Mouse (Mus musculus) stomach, embryonic 16.5 days (tissue): ENCODE measurements around the gene Batf3. TPM values are rescaled to one million over a fixed set of nuclear protein-coding genes. Genes with fewer than 3 reads are reported as not detected.

Experiments
- ATAC-seq: fragments of 200-750 bp; cut with Nextera tagmentation; 2 replicates; pipeline ENCODE4 v1.8.0; 2017; ENCODE audit warnings: moderate number of reproducible peaks, moderate TSS enrichment; ENCODE audit not compliant: insufficient read depth, low FRiP score
- H3K27ac ChIP-seq: fragments of 300-500 bp; sonication (generic); 2 replicates; pipeline ENCODE4 v1.5.1; 2014; ENCODE audit warnings: low read length
- H3K27me3 ChIP-seq: fragments of 300-500 bp; sonication (generic); 2 replicates; pipeline ENCODE4 v1.6.1; 2014; ENCODE audit warnings: low read length, control low read depth, mixed read lengths; ENCODE audit not compliant: control insufficient read depth, insufficient read depth
- H3K36me3 ChIP-seq: fragments of 300-500 bp; sonication (generic); 2 replicates; pipeline ENCODE4 v1.6.1; 2014; ENCODE audit warnings: low read length; ENCODE audit not compliant: control insufficient read depth, insufficient read depth
- H3K4me1 ChIP-seq: fragments of 300-500 bp; sonication (generic); 2 replicates; pipeline ENCODE4 v1.6.1; 2014; ENCODE audit warnings: low read length, control low read depth, mixed read lengths; ENCODE audit not compliant: control insufficient read depth, insufficient read depth
- H3K4me2 ChIP-seq: fragments of 300-500 bp; sonication (generic); 2 replicates; pipeline ENCODE4 v1.6.1; 2014; ENCODE audit warnings: low read depth, low read length, mixed read lengths
- H3K4me3 ChIP-seq: fragments of 300-500 bp; sonication (generic); replicated peaks from 2 replicates; pipeline ENCODE4 v1.5.1; 2014; ENCODE audit warnings: mild to moderate bottlenecking, low read length
- H3K9ac ChIP-seq: fragments of 300-500 bp; sonication (generic); 2 replicates; pipeline ENCODE4 v1.6.1; 2014; ENCODE audit warnings: low read length
- H3K9me3 ChIP-seq: fragments of 300-500 bp; sonication (generic); replicated peaks from 2 replicates; pipeline ENCODE4 v1.6.1; 2016; ENCODE audit warnings: low read length, control low read depth; ENCODE audit not compliant: control insufficient read depth
- WGBS: fragments of 180-500 bp; shearing (Covaris S2); extraction: QIAGEN DNeasy Blood & Tissue Kit; methylation state at CpG from one replicate; pipeline ENCODE4 v1.1.7; 2014; 5-methylcytosine and 5-hydroxymethylcytosine counted together
- polyA plus RNA-seq: library from polyadenylated mRNA; unstranded; fragments of >200 nt; fragmentation: Nextera tagmentation; extraction: Ambion mirVana; gene quantifications from 2 replicates; pipeline ENCODE4 v1.2.1, GENCODE M21; 2015

The Batf3 gene
- polyA plus RNA-seq, 1 experiment from 2014 or later = 8.4 TPM

- H3K27ac ChIP-seq = no peak overlapping the region
Measured at GRCm38 (mm10) chr1:191114868-191115267, 17.2 kb downstream of the Batf3 start.

DNA sequence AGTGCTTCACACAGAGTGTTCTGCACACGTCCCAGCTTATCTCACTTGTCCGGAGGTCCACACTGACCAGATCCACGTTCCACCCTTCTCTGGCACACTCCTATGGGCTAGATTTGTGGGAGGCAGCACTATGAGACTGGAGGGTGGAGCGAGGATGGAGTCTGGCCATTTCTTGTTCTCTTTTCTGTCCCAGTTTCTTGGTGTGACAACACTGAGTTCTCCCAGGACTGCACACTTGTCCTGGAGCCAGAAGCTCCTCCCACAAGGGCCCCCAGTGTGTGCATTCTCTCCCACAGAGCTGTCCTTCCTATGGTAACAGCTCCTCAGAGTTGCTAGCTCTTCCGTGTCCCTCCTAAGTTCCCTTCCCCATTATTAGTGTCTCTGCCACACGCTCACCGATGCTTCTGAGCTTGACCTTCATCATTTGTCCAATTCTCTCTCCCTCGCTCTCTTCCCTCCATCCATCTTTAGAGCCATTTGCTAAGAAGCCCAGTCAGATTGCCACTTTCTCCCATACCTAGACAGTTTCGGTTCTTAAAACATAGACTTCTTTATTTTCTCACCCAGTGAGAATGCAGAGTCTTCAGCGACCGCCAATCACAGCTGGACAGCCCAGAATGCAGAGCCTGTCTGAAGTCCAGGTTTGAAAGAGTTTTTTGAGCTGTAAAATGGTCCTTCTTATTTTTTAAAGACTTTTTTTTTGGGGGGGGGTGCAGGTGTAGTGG, 18.0 kb downstream of the Batf3 start:
- Histone ChIP-seq H3K4me3 (no peak overlapping the region), H3K9me3 (no peaks in the 10 kb centered on the region), H3K27ac (no peak overlapping the region), H3K36me3 (no peaks in the 10 kb centered on the region), H3K27me3 (no peaks in the 10 kb centered on the region), H3K4me2 (no peak overlapping the region), H3K4me1 (no peaks in the 10 kb centered on the region), H3K9ac (no peak overlapping the region)
- WGBS = 78% methylated on average over 11 of the region's 11 CpGs
- peak; percentile 33; the same call in 1 of the 2 replicates for ATAC-seq

More at GRCm38 (mm10) chr1:191114868-191115267, 17.2 kb downstream of the Batf3 start:
- H3K4me1 ChIP-seq = no peaks in the 10 kb centered on the region
- no peak overlapping the region for H3K4me3 ChIP-seq
- no peaks in the 10 kb centered on the region for H3K36me3 ChIP-seq
- no peak overlapping the region for H3K4me2 ChIP-seq
- no peak overlapping the region for H3K9ac ChIP-seq
- 68% methylated on average over 7 of the region's 7 CpGs for WGBS
- no peaks in the 10 kb centered on the region for H3K9me3 ChIP-seq
- no peaks in the 10 kb centered on the region for H3K27me3 ChIP-seq
- ATAC-seq = no peak

GRCm38 (mm10) chr1:191122744-191123143, 25.1 kb downstream of the Batf3 start:
- H3K4me3 ChIP-seq = no peak overlapping the region
- no peaks in the 10 kb centered on the region for H3K36me3 ChIP-seq
- ATAC-seq = no peak
- H3K9me3 ChIP-seq = no peaks in the 10 kb centered on the region
- H3K27me3 ChIP-seq = no peaks in the 10 kb centered on the region
- no peaks in the 10 kb centered on the region for H3K4me1 ChIP-seq
- no peak overlapping the region for H3K4me2 ChIP-seq
- H3K9ac ChIP-seq = no peak overlapping the region
- H3K27ac ChIP-seq = no peak overlapping the region
- 62% methylated on average over 3 of the region's 3 CpGs for WGBS

GRCm38 (mm10) chr1:191123696-191124095, 26.0 kb downstream of the Batf3 start:
- Histone ChIP-seq H3K9me3 (no peaks in the 10 kb centered on the region), H3K36me3 (no peaks in the 10 kb centered on the region), H3K27ac (no peak overlapping the region), H3K4me3 (no peak overlapping the region), H3K9ac (no peak overlapping the region), H3K27me3 (no peaks in the 10 kb centered on the region), H3K4me1 (no peaks in the 10 kb centered on the region), H3K4me2 (no peak overlapping the region)
- 80% methylated on average over 2 of the region's 2 CpGs for WGBS
- ATAC-seq = no peak

- Histone ChIP-seq H3K36me3 (no peaks in the 10 kb centered on the region), H3K9ac (no peak overlapping the region), H3K27ac (no peak overlapping the region), H3K27me3 (no peaks in the 10 kb centered on the region), H3K4me2 (no peak overlapping the region), H3K4me3 (no peak overlapping the region), H3K4me1 (no peaks in the 10 kb centered on the region), H3K9me3 (0 out of 2 replicates have a peak, but pooled peaks cover 1% of the 10 kb centered on the region)
- WGBS = 67% methylated on average over 4 of the region's 4 CpGs
- ATAC-seq = no peak
Measured at GRCm38 (mm10) chr1:191124288-191124687, 26.6 kb downstream of the Batf3 start.

DNA sequence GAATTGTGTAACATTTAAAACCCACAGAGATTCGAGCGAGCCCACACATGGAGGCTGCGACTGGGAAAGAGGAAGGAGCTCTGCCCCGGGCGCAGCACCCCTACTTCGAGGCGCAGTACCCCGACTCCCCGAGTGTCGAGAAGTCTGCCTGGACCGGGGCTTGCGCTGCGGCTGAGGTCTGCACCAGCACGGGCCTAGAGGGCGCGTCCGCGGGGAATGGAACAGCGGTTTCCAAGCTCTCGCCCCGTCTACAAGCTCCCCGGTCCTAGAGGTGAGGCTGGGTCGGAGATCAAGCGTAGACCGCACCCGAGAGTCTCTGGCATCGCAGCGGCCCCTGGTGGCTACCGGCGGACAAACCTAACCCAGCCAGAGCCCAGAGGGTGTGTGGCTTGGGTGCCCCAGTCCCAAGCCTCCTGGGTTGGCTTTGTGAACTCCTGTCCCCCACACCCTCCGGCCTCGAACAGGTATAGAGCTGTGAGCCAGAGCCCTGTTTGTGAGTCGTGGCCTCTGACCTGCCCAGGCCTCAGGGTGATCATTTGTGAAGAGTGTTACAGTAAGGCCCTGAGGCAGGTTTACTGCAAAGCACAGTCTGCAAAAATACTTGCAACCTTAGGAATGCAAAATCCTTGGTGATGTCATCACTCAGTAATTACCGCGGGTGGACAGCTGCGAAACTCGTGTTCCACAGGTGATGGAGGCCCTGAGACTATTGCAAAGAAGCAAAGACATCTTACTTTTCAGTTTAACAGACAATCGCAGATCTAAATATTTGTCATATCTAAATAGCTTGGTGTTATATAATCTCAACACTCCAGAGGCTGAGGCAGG, 28.4 kb downstream of the Batf3 start:
- Histone ChIP-seq H3K9ac (peak overlapping the region; percentile 59; the same call in 1 of the 2 replicates), H3K9me3 (0 out of 2 replicates have a peak, but pooled peaks cover 7% of the 10 kb centered on the region), H3K4me1 (no peaks in the 10 kb centered on the region), H3K27me3 (no peaks in the 10 kb centered on the region), H3K36me3 (no peaks in the 10 kb centered on the region), H3K27ac (no peak overlapping the region), H3K4me2 (peak overlapping the region; percentile 61), H3K4me3 (peak overlapping the region; percentile 40)
- 15% methylated on average over 38 of the region's 38 CpGs for WGBS
- ATAC-seq = peak; percentile 73

DNA sequence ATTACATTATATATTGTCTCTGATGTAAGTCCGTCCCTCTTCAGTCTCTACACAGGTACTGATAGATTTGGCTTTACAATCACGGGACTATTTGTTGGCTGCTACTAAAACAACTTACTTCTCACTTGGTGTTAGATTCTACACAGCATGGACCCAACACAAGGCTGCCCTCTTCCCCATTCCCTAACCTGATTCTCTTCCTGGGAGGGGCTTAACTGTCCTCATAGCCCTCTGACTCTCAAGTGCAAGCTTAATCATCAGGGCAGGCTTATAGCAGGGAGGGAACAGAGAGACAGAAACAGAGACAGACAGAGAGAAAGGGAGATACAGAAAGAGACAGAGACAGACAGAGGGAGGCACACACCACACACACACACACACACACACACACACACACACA, 34.0 kb downstream of the Batf3 start:
- 79% methylated on average over 2 of the region's 2 CpGs for WGBS
- Histone ChIP-seq H3K9ac (no peak overlapping the region), H3K4me3 (no peak overlapping the region), H3K4me1 (peaks cover 10% of the 10 kb centered on the region; the same call in 1 of the 2 replicates), H3K27me3 (no peaks in the 10 kb centered on the region), H3K4me2 (no peak overlapping the region), H3K9me3 (0 out of 2 replicates have a peak, but pooled peaks cover 7% of the 10 kb centered on the region), H3K27ac (no peak overlapping the region), H3K36me3 (no peaks in the 10 kb centered on the region)
- ATAC-seq = no peak

DNA sequence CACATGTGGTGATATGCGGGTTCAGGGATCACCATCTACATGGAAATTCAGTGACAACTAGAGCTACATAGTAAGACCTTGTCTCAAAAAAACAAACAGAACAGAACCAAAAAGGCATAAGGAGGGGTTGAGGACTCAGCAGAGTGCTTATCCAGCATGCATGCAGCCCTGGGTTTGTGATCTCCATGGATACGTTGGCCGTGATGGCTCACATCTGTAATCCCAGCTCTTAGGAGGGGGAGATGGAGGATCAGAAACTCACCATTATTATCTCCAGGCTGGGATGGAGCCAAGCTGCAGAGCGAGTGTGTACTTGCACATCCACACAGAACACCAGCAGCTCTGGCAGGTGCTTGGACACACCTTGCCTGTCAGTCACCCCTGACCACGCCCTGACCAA, 34.6 kb downstream of the Batf3 start:
- no peak overlapping the region for H3K27ac ChIP-seq
- 0 out of 2 replicates have a peak, but pooled peaks cover 7% of the 10 kb centered on the region for H3K9me3 ChIP-seq
- no peak overlapping the region for H3K4me3 ChIP-seq
- no peaks in the 10 kb centered on the region for H3K27me3 ChIP-seq
- peak; percentile 58; the same call in 1 of the 2 replicates for ATAC-seq
- no peak overlapping the region for H3K4me2 ChIP-seq
- peaks cover 10% of the 10 kb centered on the region; the same call in 1 of the 2 replicates for H3K4me1 ChIP-seq
- H3K36me3 ChIP-seq = no peaks in the 10 kb centered on the region
- 41% methylated on average over 5 of the region's 5 CpGs for WGBS
- no peak overlapping the region for H3K9ac ChIP-seq

- Histone ChIP-seq H3K27me3 (no peaks in the 10 kb centered on the region), H3K4me3 (no peak overlapping the region), H3K9me3 (0 out of 2 replicates have a peak, but pooled peaks cover 7% of the 10 kb centered on the region), H3K9ac (no peak overlapping the region), H3K36me3 (no peaks in the 10 kb centered on the region), H3K4me2 (no peak overlapping the region), H3K4me1 (peaks cover 10% of the 10 kb centered on the region; the same call in 1 of the 2 replicates), H3K27ac (no peak overlapping the region)
- ATAC-seq = no peak
- WGBS = 64% methylated on average over 5 of the region's 5 CpGs
Measured at GRCm38 (mm10) chr1:191132934-191133333, 35.3 kb downstream of the Batf3 start.
